Mouse (Mus musculus): ENCODE results near the gene Cyp2c67. TPM values are rescaled to one million over a fixed set of nuclear protein-coding genes. Genes with fewer than 3 reads are reported as not detected.
"Not testable (repeated sequence)": the region's sequence is repeated elsewhere in the genome, so short reads cannot be mapped to it uniquely, and the experiment has no call there.

Gene Cyp2c67
- polyA plus RNA-seq (2015; fragmentation: Nextera tagmentation; extraction: Ambion mirVana): 0.63 and 0.64 TPM in 2 replicates

GRCm38 (mm10) chr19:39648938-39649337 lies at the start of gene Cyp2c67:
Gene Cyp2c67 (minus strand): TSS chr19:39649051.
- ATAC-seq: no peak
- Histone ChIP-seq H3K9me3 (peaks cover 6% of the 10 kb centered on the region; the same call in 1 of the 2 replicates), H3K36me3 (no peaks in the 10 kb centered on the region), H3K4me3 (replicated peaks) (no peak within 1 kb of the TSS), H3K9ac (no peak within 1 kb of the TSS), H3K4me2 (replicated peaks) (no peak within 1 kb of the TSS), H3K27me3 (replicated peaks) (no peaks in the 10 kb centered on the region), H3K27ac (no peak within 1 kb of the TSS), H3K4me1 (replicated peaks) (no peaks in the 10 kb centered on the region)
- WGBS: 98% methylated on average over 1 of the region's 1 CpGs

GRCm38 (mm10) chr19:39665650-39666049 lies 16.8 kb upstream of the Cyp2c67 start:
- H3K36me3 ChIP-seq; ATAC-seq; H3K4me3 ChIP-seq (replicated peaks); H3K27me3 ChIP-seq (replicated peaks); H3K9me3 ChIP-seq; H3K27ac ChIP-seq; H3K4me1 ChIP-seq (replicated peaks); H3K4me2 ChIP-seq (replicated peaks); H3K9ac ChIP-seq: not testable (repeated sequence)

DNA sequence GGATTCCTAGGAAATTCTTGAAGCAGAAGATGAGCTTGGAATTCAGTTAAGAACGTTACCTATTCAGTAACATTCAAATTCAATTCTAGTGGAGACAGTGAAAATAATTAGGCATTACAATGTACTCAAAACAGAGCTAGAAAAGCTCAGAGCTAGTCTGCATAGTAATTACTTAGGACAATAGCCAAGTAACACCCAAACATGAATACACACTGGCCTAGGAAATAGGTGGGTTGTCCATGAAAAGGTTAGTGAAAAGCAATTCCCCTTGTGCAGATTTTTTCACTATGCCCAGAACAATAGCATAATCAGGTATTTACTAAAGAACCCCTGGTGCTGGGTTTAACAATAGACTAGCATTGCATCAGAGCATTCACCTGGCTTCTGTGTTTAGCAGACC lies 3.5 kb upstream of the Cyp2c67 start:
- Histone ChIP-seq H3K9me3 (peaks cover 3% of the 10 kb centered on the region; the same call in 1 of the 2 replicates), H3K4me3 (replicated peaks) (no peak overlapping the region), H3K27me3 (replicated peaks) (no peaks in the 10 kb centered on the region), H3K4me2 (replicated peaks) (no peak overlapping the region), H3K4me1 (replicated peaks) (no peaks in the 10 kb centered on the region), H3K27ac (no peak overlapping the region), H3K9ac (no peak overlapping the region), H3K36me3 (no peaks in the 10 kb centered on the region)
- 57% methylated on average over 1 of the region's 1 CpGs for WGBS
- ATAC-seq: no peak

GRCm38 (mm10) chr19:39647519-39647918 lies 1.3 kb downstream of the Cyp2c67 start:
- Histone ChIP-seq H3K27ac (no peak overlapping the region), H3K9ac (no peak overlapping the region), H3K27me3 (replicated peaks) (no peaks in the 10 kb centered on the region), H3K4me1 (replicated peaks) (no peaks in the 10 kb centered on the region), H3K4me3 (replicated peaks) (no peak overlapping the region), H3K9me3 (peaks cover 6% of the 10 kb centered on the region; the same call in 1 of the 2 replicates), H3K36me3 (no peaks in the 10 kb centered on the region), H3K4me2 (replicated peaks) (no peak overlapping the region)
- WGBS: 95% methylated on average over 9 of the region's 9 CpGs
- no peak for ATAC-seq

- H3K4me3 ChIP-seq (replicated peaks); H3K27ac ChIP-seq; ATAC-seq; H3K27me3 ChIP-seq (replicated peaks); H3K36me3 ChIP-seq; H3K9ac ChIP-seq; H3K9me3 ChIP-seq; H3K4me1 ChIP-seq (replicated peaks); H3K4me2 ChIP-seq (replicated peaks): not testable (repeated sequence)
- 88% methylated on average over 7 of the region's 7 CpGs for WGBS
These were observed 4.3 kb downstream of the Cyp2c67 start for GRCm38 (mm10) chr19:39644551-39644950.

Other genes with a start within 250 kb of the Cyp2c67 start
- gene Cyp2c38, start 186.0 kb downstream of the Cyp2c67 start, polyA plus RNA-seq (2015; fragmentation: Nextera tagmentation; extraction: Ambion mirVana): not detected in 2 replicates
- not detected in 2 replicates for gene Cyp2c39, start 138.2 kb downstream of the Cyp2c67 start, polyA plus RNA-seq (2015; fragmentation: Nextera tagmentation; extraction: Ambion mirVana)
- gene Cyp2c68, start 92.0 kb upstream of the Cyp2c67 start, polyA plus RNA-seq (2015; fragmentation: Nextera tagmentation; extraction: Ambion mirVana): 63.1 and 63.6 TPM in 2 replicates
- not detected in 2 replicates for gene Cyp2c40, start 163.8 kb upstream of the Cyp2c67 start, polyA plus RNA-seq (2015; fragmentation: Nextera tagmentation; extraction: Ambion mirVana)
- gene Cyp2c69, start 237.7 kb upstream of the Cyp2c67 start, polyA plus RNA-seq (2015; fragmentation: Nextera tagmentation; extraction: Ambion mirVana): not detected in 2 replicates

Data from intestine, embryonic 15.5 days (tissue).